Mouse (Mus musculus): ENCODE measurements around the gene Skap2.

- TF ChIP-seq CEBPB (IDR thresholded peaks at IDR 0.05; ENCODE audit: insufficient read depth, poor library complexity, severe bottlenecking) (no peak), POLR2AphosphoS2 (IDR thresholded peaks at IDR 0.05; ENCODE audit: insufficient read length, low read depth) (no peak), MYOG (IDR thresholded peaks at IDR 0.05; ENCODE audit: control insufficient read depth in 1 of 3, insufficient read depth in 1 of 3, insufficient read length in 2 of 3, low read depth in 2 of 3) (no peak), POLR2A (IDR thresholded peaks at IDR 0.05; ENCODE audit: insufficient read length, low read depth) (no peak), MYOD1 (IDR thresholded peaks at IDR 0.05; ENCODE audit: control insufficient read depth in 1 of 3, insufficient read length in 2 of 3, low read depth in 2 of 3) (no peak), USF1 (IDR thresholded peaks at IDR 0.05; ENCODE audit: low read depth) (no peak), E2F4 (IDR thresholded peaks at IDR 0.05; ENCODE audit: insufficient read depth) (no peak)
Measured at GRCm38 (mm10) chr6:51860300-51860699, 152.0 kb downstream of the Skap2 start.

Data from myocyte (in vitro differentiated cells).